Mouse (Mus musculus) heart, embryonic 11.5 days (tissue): ENCODE data around the gene Gm10570. TPM values are rescaled to one million over a fixed set of nuclear protein-coding genes. Genes with fewer than 3 reads are reported as not detected.

ENCODE experiments used
- ATAC-seq: fragments of 200-750 bp; cut with Nextera tagmentation; replicated peaks from 2 replicates; pipeline ENCODE4 v1.8.0; 2017; ENCODE audit warnings: moderate library complexity; ENCODE audit not compliant: insufficient number of reproducible peaks, low FRiP score, low TSS enrichment
- H3K27ac ChIP-seq: fragments of 300-500 bp; sonication (generic); 2 replicates; pipeline ENCODE4 v1.5.1; 2014; ENCODE audit warnings: mild to moderate bottlenecking, low read depth, low read length
- H3K27me3 ChIP-seq: fragments of 300-500 bp; sonication (generic); 2 replicates; pipeline ENCODE4 v1.6.1; 2014; ENCODE audit warnings: mild to moderate bottlenecking, low read length, mixed read lengths; ENCODE audit not compliant: control insufficient read depth, insufficient read depth
- H3K36me3 ChIP-seq: fragments of 300-500 bp; sonication (generic); 2 replicates; pipeline ENCODE4 v1.6.1; 2014; ENCODE audit warnings: mild to moderate bottlenecking, low read length, moderate library complexity, mixed read lengths; ENCODE audit not compliant: control insufficient read depth, insufficient read depth
- H3K4me1 ChIP-seq: fragments of 300-500 bp; sonication (generic); 2 replicates; pipeline ENCODE4 v1.6.1; 2014; ENCODE audit warnings: low read length; ENCODE audit not compliant: control insufficient read depth, insufficient read depth
- H3K4me2 ChIP-seq: fragments of 300-500 bp; sonication (generic); 2 replicates; pipeline ENCODE4 v1.6.1; 2014; ENCODE audit warnings: mild to moderate bottlenecking, moderate library complexity
- H3K4me3 ChIP-seq: fragments of 300-500 bp; sonication (generic); 2 replicates; pipeline ENCODE4 v1.5.1; 2014; ENCODE audit warnings: low read depth, low read length
- H3K9ac ChIP-seq: fragments of 300-500 bp; sonication (generic); 2 replicates; pipeline ENCODE4 v1.6.1; 2014; ENCODE audit warnings: mild to moderate bottlenecking, low read depth, low read length, moderate library complexity
- H3K9me3 ChIP-seq: fragments of 300-500 bp; sonication (generic); replicated peaks from 2 replicates; pipeline ENCODE4 v1.6.1; 2016; ENCODE audit warnings: low read length; ENCODE audit not compliant: control insufficient read depth
- WGBS: fragments of 180-500 bp; shearing (Covaris S2); extraction: QIAGEN DNeasy Blood & Tissue Kit; methylation state at CpG from one replicate; pipeline ENCODE4 v1.1.7; 2014; ENCODE audit not compliant: insufficient replicate concordance; 5-methylcytosine and 5-hydroxymethylcytosine counted together
- polyA plus RNA-seq: library from polyadenylated mRNA; unstranded; fragments of >200 nt; fragmentation: Nextera tagmentation; extraction: Ambion mirVana; gene quantifications from 2 replicates; pipeline ENCODE4 v1.2.1, GENCODE M21; 2014

Gene Gm10570
- polyA plus RNA-seq, 1 experiment from 2014 or later: not detected

DNA sequence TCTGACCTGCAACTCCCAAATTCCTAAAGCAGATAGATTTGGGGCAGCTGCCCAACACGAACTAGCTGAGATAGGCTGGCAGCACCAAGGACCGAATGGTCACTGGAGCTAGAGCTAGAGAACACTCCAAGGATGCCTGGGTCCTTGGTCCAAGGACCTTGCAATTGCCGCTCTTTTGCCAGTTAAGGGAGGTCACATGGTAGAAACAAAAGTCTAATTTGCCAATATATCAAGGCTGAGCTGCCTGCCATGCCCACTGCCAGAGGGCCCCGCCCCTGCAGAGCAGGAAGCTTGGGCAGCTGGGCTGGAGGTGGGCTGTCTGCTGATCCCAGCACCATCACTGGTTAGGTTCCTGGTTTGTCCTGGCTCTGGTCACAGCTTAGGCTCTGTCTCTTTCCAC, 5.1 kb upstream of the Gm10570 start:
- Histone ChIP-seq H3K9me3 (no peaks in the 10 kb centered on the region), H3K4me1 (peaks cover 33% of the 10 kb centered on the region), H3K9ac (no peak overlapping the region), H3K36me3 (peaks cover 17% of the 10 kb centered on the region), H3K27me3 (peaks cover 13% of the 10 kb centered on the region), H3K4me2 (no peak overlapping the region), H3K27ac (no peak overlapping the region), H3K4me3 (no peak overlapping the region)
- no peak for ATAC-seq
- WGBS: 87% methylated on average over 4 of the region's 4 CpGs

DNA sequence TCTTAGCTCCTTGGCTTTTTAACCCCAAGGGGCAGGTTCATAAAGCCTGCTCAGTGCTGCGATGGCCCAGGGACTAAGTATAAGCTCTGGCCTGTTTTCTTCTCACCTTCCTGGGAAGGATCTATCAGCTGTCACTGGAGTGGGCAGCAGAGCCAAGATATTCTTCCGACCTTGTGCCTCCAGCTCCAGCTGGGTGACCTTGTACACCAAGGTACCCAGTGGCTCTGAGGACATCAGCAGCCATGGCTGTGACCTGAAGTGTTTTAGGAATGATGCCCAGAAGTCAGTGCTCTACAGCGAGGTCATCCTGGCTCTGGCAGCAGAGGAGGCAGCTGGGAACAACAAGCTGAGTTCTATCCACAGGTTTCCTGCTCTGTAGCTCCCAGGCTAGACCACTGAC, 4.1 kb upstream of the Gm10570 start:
- WGBS: 65% methylated on average over 3 of the region's 3 CpGs
- no peak overlapping the region for H3K4me2 ChIP-seq
- no peak overlapping the region for H3K27ac ChIP-seq
- H3K36me3 ChIP-seq: peaks cover 17% of the 10 kb centered on the region
- peaks cover 31% of the 10 kb centered on the region for H3K4me1 ChIP-seq
- no peaks in the 10 kb centered on the region for H3K9me3 ChIP-seq
- no peak overlapping the region for H3K4me3 ChIP-seq
- no peak overlapping the region for H3K9ac ChIP-seq
- no peak for ATAC-seq
- H3K27me3 ChIP-seq: peaks cover 15% of the 10 kb centered on the region

DNA sequence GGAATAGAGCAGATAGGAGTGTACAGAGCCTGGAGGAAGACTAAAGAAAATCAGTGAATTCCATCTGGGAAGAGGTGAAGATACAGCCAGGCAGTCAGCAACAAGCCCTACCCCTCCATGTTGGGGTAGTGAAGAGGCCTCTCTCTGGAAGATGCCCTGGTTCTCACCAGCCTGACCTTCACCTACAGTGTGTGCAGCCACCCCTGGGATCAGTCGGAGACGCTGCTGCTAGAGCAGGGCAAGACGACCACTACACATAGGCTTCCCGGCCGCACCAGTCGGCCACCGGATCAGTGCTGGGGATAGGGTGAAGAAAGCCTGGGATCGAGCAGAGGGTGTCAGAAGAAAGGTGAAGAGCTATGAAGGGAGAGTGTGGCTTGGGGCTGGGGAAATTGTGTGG, 780 bp upstream of the Gm10570 start:
- 36% methylated on average over 8 of the region's 8 CpGs for WGBS
- peaks cover 5% of the 10 kb centered on the region for H3K36me3 ChIP-seq
- no peak for ATAC-seq
- peak overlapping the region; percentile 78 for H3K27ac ChIP-seq
- H3K9ac ChIP-seq: peak overlapping the region; percentile 75
- H3K27me3 ChIP-seq: peaks cover 23% of the 10 kb centered on the region
- H3K4me3 ChIP-seq: peak overlapping the region; percentile 60
- peaks cover 15% of the 10 kb centered on the region; the same call in 1 of the 2 replicates for H3K4me1 ChIP-seq
- peak overlapping the region; percentile 81 for H3K4me2 ChIP-seq
- H3K9me3 ChIP-seq: no peaks in the 10 kb centered on the region

DNA sequence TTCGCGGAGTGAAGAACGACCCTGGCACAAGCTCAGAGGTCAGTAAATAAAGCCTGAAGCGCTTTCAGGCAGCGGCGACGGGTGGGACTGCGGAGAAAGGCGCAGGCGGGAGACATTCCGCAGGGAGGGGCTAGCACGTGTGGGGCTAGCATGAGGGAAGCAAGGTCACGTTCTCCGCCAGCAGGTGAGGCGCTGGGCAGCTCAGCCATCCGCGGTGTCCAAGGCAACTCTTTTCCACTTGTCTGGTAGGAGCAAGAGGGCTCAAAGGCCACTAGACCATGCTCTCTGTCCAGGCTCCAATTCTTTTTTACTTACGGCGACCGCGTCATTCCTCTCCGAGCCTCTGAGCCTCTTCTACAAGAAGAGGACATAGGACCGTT, 633 bp downstream of the Gm10570 start:
- Histone ChIP-seq H3K27ac (peak overlapping the region; percentile 80), H3K4me2 (peak overlapping the region; percentile 81), H3K9me3 (no peaks in the 10 kb centered on the region), H3K36me3 (peaks cover 2% of the 10 kb centered on the region; the same call in 1 of the 2 replicates), H3K4me1 (peaks cover 15% of the 10 kb centered on the region; the same call in 1 of the 2 replicates), H3K9ac (peak overlapping the region; percentile 61), H3K4me3 (peak overlapping the region; percentile 60), H3K27me3 (peaks cover 23% of the 10 kb centered on the region)
- WGBS: 1% methylated on average over 23 of the region's 23 CpGs
- peak; percentile 62 for ATAC-seq

DNA sequence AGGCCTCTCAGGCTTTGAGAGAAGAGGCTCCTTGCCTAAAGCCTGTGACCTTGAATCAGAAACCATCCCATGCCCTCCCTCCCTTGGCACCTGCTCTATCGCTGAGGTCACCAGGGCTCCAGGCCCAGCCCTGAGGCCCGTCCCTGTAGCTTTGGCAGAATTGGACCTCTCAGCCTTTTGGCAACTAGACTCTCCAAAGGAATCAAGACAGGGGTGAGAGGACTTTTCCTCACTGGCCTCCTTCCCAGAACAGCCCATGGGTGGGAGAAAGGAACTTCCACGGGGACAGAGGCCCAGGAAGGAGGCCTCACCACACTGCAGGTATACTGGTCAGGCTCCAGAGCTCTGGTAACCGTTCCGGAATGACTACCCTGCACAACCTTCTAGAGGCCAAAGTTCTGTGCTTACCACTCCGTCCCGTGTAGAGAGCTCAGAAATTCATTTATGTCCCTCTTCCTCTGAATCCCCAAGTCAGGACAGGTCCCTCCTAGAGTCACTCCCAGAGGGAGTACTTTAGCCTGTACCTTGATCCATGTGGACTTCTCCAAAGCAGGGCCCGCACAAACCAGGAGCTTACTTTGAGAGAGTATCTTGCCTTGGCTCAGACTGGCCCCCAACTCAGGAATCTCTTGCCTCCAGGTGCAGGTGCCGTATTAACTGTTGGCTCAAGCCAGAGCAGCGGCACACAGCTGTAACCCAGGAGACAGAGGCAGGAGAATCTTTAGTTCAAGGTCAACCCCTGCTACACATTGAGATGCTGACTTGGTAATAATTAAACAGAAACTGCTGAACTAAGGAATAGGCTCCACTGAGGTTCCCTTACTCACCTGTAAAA, 1.5 kb downstream of the Gm10570 start:
- H3K9me3 ChIP-seq: no peaks in the 10 kb centered on the region
- no peaks in the 10 kb centered on the region for H3K36me3 ChIP-seq
- 80% methylated on average over 10 of the region's 10 CpGs for WGBS
- ATAC-seq: no peak
- H3K4me2 ChIP-seq: peak overlapping the region; percentile 81
- H3K4me1 ChIP-seq: peaks cover 15% of the 10 kb centered on the region; the same call in 1 of the 2 replicates
- H3K27ac ChIP-seq: 0 out of 2 replicates have a peak overlapping the region, but pooled peaks have one; percentile 80
- no peak overlapping the region for H3K4me3 ChIP-seq
- H3K27me3 ChIP-seq: peaks cover 23% of the 10 kb centered on the region
- H3K9ac ChIP-seq: peak overlapping the region; percentile 11; the same call in 1 of the 2 replicates

DNA sequence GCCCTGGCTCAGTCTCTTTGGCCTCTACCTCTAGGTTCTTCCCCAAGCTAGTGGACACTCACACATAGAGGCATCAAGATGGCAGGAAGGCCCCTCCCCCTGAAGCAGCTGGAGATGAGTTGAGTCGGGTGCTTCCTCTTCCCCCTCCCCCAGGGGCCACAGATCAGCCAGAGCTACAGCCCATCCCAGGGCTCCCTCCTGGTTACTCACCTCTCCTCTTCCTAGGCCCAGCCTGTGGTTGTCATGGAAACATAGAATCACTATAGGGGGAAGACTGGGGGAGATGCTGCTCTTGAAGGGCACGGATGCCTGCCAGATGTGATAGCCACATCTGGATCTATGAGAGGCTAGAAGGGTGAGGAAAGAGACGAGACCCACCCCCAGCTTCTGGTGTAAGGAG, 3.7 kb downstream of the Gm10570 start:
- 26% methylated on average over 3 of the region's 3 CpGs for WGBS
- no peak for ATAC-seq
- H3K4me3 ChIP-seq: no peak overlapping the region
- H3K36me3 ChIP-seq: no peaks in the 10 kb centered on the region
- peaks cover 13% of the 10 kb centered on the region; the same call in 1 of the 2 replicates for H3K4me1 ChIP-seq
- H3K27me3 ChIP-seq: peaks cover 23% of the 10 kb centered on the region
- no peak overlapping the region for H3K9ac ChIP-seq
- H3K27ac ChIP-seq: no peak overlapping the region
- no peaks in the 10 kb centered on the region for H3K9me3 ChIP-seq
- no peak overlapping the region for H3K4me2 ChIP-seq

DNA sequence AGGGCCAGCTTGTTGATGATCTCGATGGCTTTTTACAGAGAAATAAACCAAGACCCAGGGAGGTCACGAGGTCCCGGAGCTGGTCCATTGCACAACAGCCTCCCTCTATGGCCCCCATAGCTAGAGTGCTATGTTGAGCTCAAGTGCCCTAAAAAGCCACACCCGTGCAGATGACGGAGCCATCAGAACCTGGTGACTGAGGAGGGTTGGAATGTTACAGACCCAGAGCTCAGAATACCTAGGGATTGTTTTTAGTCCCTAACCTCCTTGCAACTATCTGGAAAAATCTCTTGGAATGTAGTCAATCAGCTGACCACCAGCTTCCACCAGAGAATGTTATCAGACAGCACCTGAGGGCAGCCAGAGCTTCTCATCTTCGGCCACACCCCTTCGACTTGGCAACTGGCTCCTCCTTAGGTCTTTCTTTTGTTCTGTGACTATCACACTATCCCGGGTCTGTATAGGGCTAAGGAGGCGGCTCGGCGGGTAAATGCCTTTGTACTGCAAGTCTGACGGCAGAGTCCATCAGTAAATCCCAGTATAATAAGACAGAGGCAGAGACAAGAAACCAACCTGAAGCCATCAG, 6.1 kb downstream of the Gm10570 start:
- H3K4me2 ChIP-seq: no peak overlapping the region
- no peaks in the 10 kb centered on the region for H3K9me3 ChIP-seq
- H3K4me1 ChIP-seq: peaks cover 8% of the 10 kb centered on the region; the same call in 1 of the 2 replicates
- H3K9ac ChIP-seq: no peak overlapping the region
- no peaks in the 10 kb centered on the region for H3K36me3 ChIP-seq
- H3K27ac ChIP-seq: no peak overlapping the region
- ATAC-seq: no peak
- WGBS: 45% methylated on average over 12 of the region's 12 CpGs
- peaks cover 10% of the 10 kb centered on the region for H3K27me3 ChIP-seq
- no peak overlapping the region for H3K4me3 ChIP-seq

DNA sequence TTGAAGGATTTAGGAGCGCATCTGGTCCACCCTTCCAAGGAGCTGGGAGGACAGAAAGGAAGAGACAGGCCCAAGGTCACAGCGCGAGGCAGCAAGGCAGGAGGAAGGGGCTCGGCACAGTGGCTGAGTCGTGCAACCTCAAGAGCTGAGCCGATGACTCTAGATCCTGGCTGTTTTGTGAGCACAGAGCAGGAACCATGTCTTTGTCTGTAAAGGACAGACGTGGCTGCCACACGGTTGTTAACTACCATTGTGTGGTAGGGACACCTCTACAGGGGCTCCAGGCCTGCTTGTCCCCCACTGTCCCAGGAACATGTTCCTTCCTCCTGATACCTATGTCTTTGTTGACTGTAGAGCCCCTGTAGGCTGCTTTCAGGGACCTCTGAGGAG, 8.8 kb downstream of the Gm10570 start:
- ATAC-seq: no peak
- Histone ChIP-seq H3K4me2 (no peak overlapping the region), H3K9ac (no peak overlapping the region), H3K27me3 (0 out of 2 replicates have a peak, but pooled peaks cover 2% of the 10 kb centered on the region), H3K4me3 (no peak overlapping the region), H3K27ac (no peak overlapping the region), H3K9me3 (no peaks in the 10 kb centered on the region), H3K4me1 (peaks cover 11% of the 10 kb centered on the region; the same call in 1 of the 2 replicates), H3K36me3 (no peaks in the 10 kb centered on the region)
- 54% methylated on average over 8 of the region's 8 CpGs for WGBS
